Mouse (Mus musculus) heart, adult 2 months (tissue): ENCODE measurements at regions not wholly inside any gene's neighbourhood (a gene's known extent, or its start where the extent isn't known, plus 50 kb on each side); places are given as distances from the start of the nearest gene placed in this dataset.

Experiments used
- DNase-seq, 2 experiments: peaks; one replicate each; pipeline ENCODE4 v3.0.0; 2021
- H3K27ac ChIP-seq: fragments of 200-600 bp; 2 replicates; pipeline ENCODE4 v1.8.1; 2022
- H3K27me3 ChIP-seq: fragments of 200-500 bp; 2 replicates; pipeline ENCODE4 v1.6.1; 2012; ENCODE audit warnings: mild to moderate bottlenecking, low read length, inconsistent platforms, mixed read lengths; ENCODE audit not compliant: control insufficient read depth, insufficient read depth
- H3K36me3 ChIP-seq: fragments of 200-500 bp; 2 replicates; pipeline ENCODE4 v1.6.1; 2012; ENCODE audit warnings: low read length, inconsistent platforms; ENCODE audit not compliant: control insufficient read depth, insufficient read depth
- H3K4me1 ChIP-seq: fragments of 200-500 bp; 2 replicates; pipeline ENCODE4 v1.6.1; 2011; ENCODE audit warnings: low read length; ENCODE audit not compliant: control insufficient read depth, insufficient read depth
- H3K4me3 ChIP-seq: fragments of 200-600 bp; 2 replicates; pipeline ENCODE4 v1.8.1; 2022
- H3K79me2 ChIP-seq: fragments of 200-500 bp; replicated peaks from 2 replicates; pipeline ENCODE4 v1.6.1; 2012; ENCODE audit warnings: mild to moderate bottlenecking, inconsistent platforms, low read length, moderate library complexity, mixed read lengths; ENCODE audit not compliant: control insufficient read depth, insufficient read depth
- H3K9ac ChIP-seq: fragments of 200-500 bp; 2 replicates; pipeline ENCODE4 v1.6.1; 2012; ENCODE audit warnings: low read depth, mild to moderate bottlenecking, control low read depth, inconsistent platforms, low read length, mixed read lengths
- CTCF ChIP-seq: fragments of 200-600 bp; IDR thresholded peaks from 2 replicates; pipeline ENCODE4 v1.8.1; 2022; ENCODE audit warnings: antibody characterized with exemption, mild to moderate bottlenecking, moderate library complexity
- EP300 ChIP-seq: fragments of 200-500 bp; IDR thresholded peaks from 2 replicates; pipeline ENCODE4 v1.6.1; 2011; ENCODE audit warnings: low read depth, low read length, control low read depth; ENCODE audit not compliant: insufficient read depth
- POLR2A ChIP-seq: fragments of 200-500 bp; IDR thresholded peaks from 2 replicates; pipeline ENCODE4 v1.6.1; 2011; ENCODE audit warnings: mild to moderate bottlenecking, low read depth, low read length, control low read depth; ENCODE audit not compliant: insufficient read depth
- WGBS: fragments of 180-500 bp; shearing (Covaris S2); methylation state at CpG from one replicate; pipeline ENCODE4 v1.1.7; 2018; 5-methylcytosine and 5-hydroxymethylcytosine counted together
- intact Hi-C: fragments of 180-260 bp; cut with DNase I; formaldehyde crosslinking; loops from one replicate; pipeline ENCODE4 v1.15.1; 2025

DNA sequence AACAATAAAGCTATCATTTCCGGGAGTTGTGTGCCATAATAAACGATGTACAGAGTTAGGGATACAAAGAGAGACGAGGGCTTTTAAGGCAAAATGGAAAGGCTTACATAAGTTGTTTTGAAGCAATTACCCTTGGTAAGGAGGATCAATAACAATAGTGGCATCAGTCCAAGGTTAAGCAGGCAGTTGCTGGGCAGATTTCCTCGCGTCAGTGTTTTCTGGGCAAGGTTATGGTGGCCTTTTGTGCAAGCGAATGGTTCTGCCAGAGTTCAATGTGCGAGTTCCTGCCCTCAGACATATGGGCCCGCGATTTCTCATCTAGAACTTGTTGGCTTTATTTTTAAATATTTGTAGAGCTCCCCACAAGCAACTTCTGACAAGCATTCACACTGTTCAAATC lies 597.7 kb downstream of the Gm19410 start:
- TF ChIP-seq POLR2A (no peak), EP300 (no peak), CTCF (no peak)

DNA sequence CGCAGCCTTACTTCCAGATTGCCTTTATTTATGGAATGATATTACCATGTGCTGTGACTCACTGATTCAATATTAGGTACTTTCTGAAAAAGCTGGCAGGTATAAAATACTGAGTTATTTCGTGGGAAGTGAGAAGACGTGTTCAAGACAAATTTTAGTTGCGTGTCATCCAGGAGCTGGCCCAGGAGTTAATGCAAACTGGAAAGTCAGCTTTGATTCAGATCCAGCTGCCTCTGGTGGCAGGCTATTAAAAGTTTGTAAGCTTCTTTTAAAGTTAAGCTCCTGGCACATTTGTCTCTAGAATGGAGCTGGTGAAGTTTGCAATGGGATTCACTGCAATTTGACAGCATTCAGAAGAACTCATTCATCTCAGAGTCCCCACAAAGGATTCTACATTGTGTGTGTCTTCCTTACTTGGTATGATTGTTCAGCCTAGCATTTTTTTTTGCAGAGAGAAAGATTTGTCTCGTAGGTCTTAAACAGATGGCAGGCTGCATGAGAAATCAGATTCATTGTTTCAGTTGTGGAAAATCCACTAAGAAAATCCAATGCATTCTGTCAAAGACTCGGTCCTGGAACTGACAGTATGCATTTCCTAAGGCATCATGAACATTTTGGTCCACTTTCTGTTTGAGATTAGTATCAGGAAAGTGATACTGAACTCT lies 599.1 kb downstream of the Gm19410 start:
- WGBS: 73% methylated on average over 6 of the region's 6 CpGs
- no peak for DNase-seq
- H3K36me3 ChIP-seq: no peaks in the 10 kb centered on the region

More for the DNA sequence above, 597.7 kb downstream of the Gm19410 start:
- H3K4me1 ChIP-seq: peaks cover 2% of the 10 kb centered on the region; the same call in 1 of the 2 replicates
- intact Hi-C loops: loop anchor here (5.0 to 10.0 kb wide), 2 partner anchors 252 to 699 kb away; no protein-coding TSS in a partner anchor
- WGBS: 50% methylated on average over 9 of the region's 9 CpGs
- peak in 1 of 2 experiments; percentile 16 for DNase-seq
- H3K79me2 ChIP-seq: no peaks in the 10 kb centered on the region
- H3K27ac ChIP-seq: no peak overlapping the region; the same call in 1 of the 2 replicates
- no peaks in the 10 kb centered on the region for H3K36me3 ChIP-seq
- no peak overlapping the region for H3K4me3 ChIP-seq
- no peak overlapping the region for H3K9ac ChIP-seq
- no peaks in the 10 kb centered on the region for H3K27me3 ChIP-seq

DNA sequence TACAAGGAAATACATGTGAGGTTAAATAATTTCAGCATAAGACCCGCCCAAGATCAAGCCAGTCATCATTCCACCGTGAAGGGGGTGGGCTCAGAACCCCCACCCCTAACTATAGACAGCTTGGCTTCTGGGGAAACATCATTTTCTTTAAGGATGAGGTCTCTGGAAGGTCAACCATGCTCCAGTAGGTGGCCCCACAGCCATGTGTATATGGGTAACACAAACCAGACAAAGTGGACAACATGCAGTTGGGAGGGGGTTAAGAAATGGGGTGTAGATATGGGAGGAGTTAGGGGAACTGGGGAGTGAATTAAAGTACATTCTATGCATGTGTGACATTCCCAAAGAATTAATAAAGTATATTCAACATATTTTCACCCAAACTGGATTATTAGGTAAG lies 600.4 kb downstream of the Gm19410 start:
- no peak for DNase-seq

More for the DNA sequence above, 599.1 kb downstream of the Gm19410 start:
- TF ChIP-seq CTCF (no peak), POLR2A (no peak), EP300 (no peak)
- no peak overlapping the region for H3K27ac ChIP-seq
- no peaks in the 10 kb centered on the region for H3K27me3 ChIP-seq
- peaks cover 2% of the 10 kb centered on the region; the same call in 1 of the 2 replicates for H3K4me1 ChIP-seq
- no peaks in the 10 kb centered on the region for H3K79me2 ChIP-seq
- H3K4me3 ChIP-seq: no peak overlapping the region
- H3K9ac ChIP-seq: no peak overlapping the region
- intact Hi-C loops: loop anchor here (5.0 to 10.0 kb wide), 2 partner anchors 250 to 698 kb away; no protein-coding TSS in a partner anchor

DNA sequence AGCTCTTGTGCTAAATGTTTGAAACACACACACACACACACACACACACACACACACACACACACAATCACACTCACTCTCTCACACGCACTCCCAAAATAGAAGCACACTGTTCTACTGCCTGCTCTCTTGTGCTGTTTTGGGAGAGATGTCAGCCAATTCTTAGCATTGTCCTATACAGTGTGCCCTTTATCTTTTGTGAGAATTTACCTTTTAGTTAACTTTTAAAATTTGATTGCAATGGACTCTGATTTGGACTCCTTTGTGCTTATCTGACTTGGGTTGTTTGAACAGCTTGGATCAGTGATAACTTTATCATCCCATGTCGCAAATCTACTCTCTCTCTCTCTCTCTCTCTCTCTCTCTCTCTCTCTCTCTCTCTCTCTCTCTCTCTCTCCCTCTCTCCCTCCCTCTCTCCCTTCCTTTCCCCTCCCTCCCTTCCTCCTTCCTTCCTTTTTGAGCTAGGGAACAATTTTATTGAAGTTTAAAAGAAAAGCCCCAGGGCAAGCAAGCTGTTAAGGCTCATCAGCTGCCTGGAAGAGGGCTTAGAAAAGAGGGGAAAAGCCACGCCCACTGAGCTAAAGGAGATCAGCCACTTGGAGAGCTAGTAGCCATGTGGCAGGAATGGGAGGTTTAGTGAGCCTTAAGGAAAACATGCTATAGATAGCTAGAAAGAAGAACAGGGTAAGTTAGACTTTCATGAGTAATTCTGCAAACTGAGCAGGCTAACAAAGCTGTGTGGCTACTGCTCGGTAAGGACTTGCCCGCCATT lies 611.2 kb downstream of the Gm19410 start:
- intact Hi-C loops: no loop called here
- no peak overlapping the region for H3K4me3 ChIP-seq
- H3K27me3 ChIP-seq: no peaks in the 10 kb centered on the region
- 53% methylated on average over 5 of the region's 5 CpGs for WGBS
- TF ChIP-seq EP300 (no peak), CTCF (no peak), POLR2A (no peak)
- no peaks in the 10 kb centered on the region for H3K4me1 ChIP-seq
- no peaks in the 10 kb centered on the region for H3K79me2 ChIP-seq
- H3K9ac ChIP-seq: no peak overlapping the region
- no peak for DNase-seq
- H3K27ac ChIP-seq: no peak overlapping the region
- H3K36me3 ChIP-seq: no peaks in the 10 kb centered on the region

More for the DNA sequence above, 600.4 kb downstream of the Gm19410 start:
- H3K27me3 ChIP-seq: no peaks in the 10 kb centered on the region
- TF ChIP-seq POLR2A: no peak
- peak; percentile 60 for TF ChIP-seq CTCF
- no peak overlapping the region for H3K27ac ChIP-seq
- H3K4me1 ChIP-seq: peaks cover 2% of the 10 kb centered on the region; the same call in 1 of the 2 replicates
- no peaks in the 10 kb centered on the region for H3K36me3 ChIP-seq
- intact Hi-C loops: loop anchor here (10.0 kb wide), 1 partner anchor 249 kb away; no protein-coding TSS in a partner anchor
- H3K4me3 ChIP-seq: no peak overlapping the region
- H3K79me2 ChIP-seq: no peaks in the 10 kb centered on the region
- 49% methylated on average over 2 of the region's 2 CpGs for WGBS
- no peak overlapping the region for H3K9ac ChIP-seq

DNA sequence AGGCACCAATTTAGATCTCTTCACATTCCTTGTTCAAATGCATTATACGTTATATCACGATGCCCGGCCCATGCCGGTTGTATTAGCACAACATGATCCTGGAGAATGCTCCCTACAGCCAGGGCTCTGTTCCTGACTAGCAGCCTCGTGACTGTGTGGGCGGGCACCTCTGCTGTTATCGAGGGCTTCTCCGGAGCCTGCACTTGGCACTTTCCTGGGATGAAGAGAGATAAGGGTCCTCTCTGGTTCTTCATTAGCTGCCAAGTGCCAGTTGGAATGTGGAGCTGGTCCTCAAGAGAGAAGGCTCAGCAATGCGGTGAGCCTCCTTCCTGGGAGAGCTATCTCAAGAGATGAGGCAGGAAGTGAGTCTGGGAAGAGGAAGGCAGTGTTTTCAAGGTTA lies 598.9 kb upstream of the AI429214 start:
- WGBS: 32% methylated on average over 9 of the region's 9 CpGs
- no peak overlapping the region for H3K4me3 ChIP-seq
- DNase-seq: peak in 1 of 2 experiments; percentile 32
- no peaks in the 10 kb centered on the region for H3K4me1 ChIP-seq
- 0 out of 2 replicates have a peak, but pooled peaks have one; percentile 25 for TF ChIP-seq EP300
- TF ChIP-seq POLR2A: no peak
- H3K27ac ChIP-seq: no peak overlapping the region
- no peaks in the 10 kb centered on the region for H3K36me3 ChIP-seq
- H3K27me3 ChIP-seq: no peaks in the 10 kb centered on the region
- intact Hi-C loops: no loop called here
- no peaks in the 10 kb centered on the region for H3K79me2 ChIP-seq
- H3K9ac ChIP-seq: no peak overlapping the region

DNA sequence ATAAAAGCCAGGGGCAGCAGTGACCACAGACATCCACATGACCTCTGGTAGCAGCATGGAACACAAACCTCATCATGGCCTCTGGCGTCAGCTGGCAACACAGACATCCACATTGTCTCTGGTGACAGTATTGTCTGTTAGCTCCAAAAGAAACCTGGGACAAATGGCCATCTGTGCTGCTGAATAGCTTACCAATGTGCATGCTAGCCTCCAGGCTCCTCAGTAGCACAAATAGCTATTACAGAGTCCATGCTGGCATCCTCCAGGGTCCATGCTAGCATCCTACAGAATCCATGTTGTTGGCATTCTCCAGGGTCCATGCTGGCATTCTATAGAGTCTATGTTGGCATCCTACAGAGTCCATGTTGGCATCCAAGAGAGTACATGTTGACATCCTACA lies 596.9 kb upstream of the AI429214 start:
- H3K79me2 ChIP-seq: no peaks in the 10 kb centered on the region
- no peak overlapping the region for H3K9ac ChIP-seq
- no peak overlapping the region for H3K4me3 ChIP-seq
- DNase-seq: no peak
- no peak overlapping the region for H3K27ac ChIP-seq
- 86% methylated on average over 1 of the region's 1 CpGs for WGBS
- TF ChIP-seq CTCF (no peak), POLR2A (no peak), EP300 (no peak)
- no peaks in the 10 kb centered on the region for H3K27me3 ChIP-seq
- no peaks in the 10 kb centered on the region for H3K4me1 ChIP-seq
- intact Hi-C loops: no loop called here
- no peaks in the 10 kb centered on the region for H3K36me3 ChIP-seq
